Comparison of ENCODE assay signal across 8 mouse cellular contexts in genomic region chr9:72438749-72439148, GRCm38 (mm10). TPM values are rescaled to one million over a fixed set of nuclear protein-coding genes. Genes with fewer than 3 reads are reported as not detected.
DNase-seq lines count a peak whose midpoint lies in the region; ATAC-seq and TF ChIP-seq lines count a peak whose summit lies in the region.

No protein-coding gene starts in this region.

- no peak for ATAC-seq in heart, embryonic 12.5 days (ENCODE audit: insufficient number of reproducible peaks, low FRiP score)
- ATAC-seq in forebrain, embryonic 12.5 days (ENCODE audit: low FRiP score): no peak
- ATAC-seq in liver, embryonic 13.5 days (ENCODE audit: low read depth): no peak

- H3K9me3 ChIP-seq in heart, embryonic 12.5 days (replicated peaks): no peaks in the 10 kb centered on the region
- H3K9me3 ChIP-seq in CH12.LX (replicated peaks; ENCODE audit: low read length): no peaks in the 10 kb centered on the region
- no peaks in the 10 kb centered on the region for H3K9me3 ChIP-seq in forebrain, embryonic 12.5 days
- no peaks in the 10 kb centered on the region for H3K9me3 ChIP-seq in liver, embryonic 13.5 days (replicated peaks)

- no peaks in the 10 kb centered on the region for H3K27me3 ChIP-seq in heart, embryonic 12.5 days (replicated peaks)
- no peaks in the 10 kb centered on the region for H3K27me3 ChIP-seq in CH12.LX (replicated peaks)
- H3K27me3 ChIP-seq in forebrain, embryonic 12.5 days: no peaks in the 10 kb centered on the region
- H3K27me3 ChIP-seq in liver, embryonic 13.5 days: no peaks in the 10 kb centered on the region

- H3K27ac ChIP-seq in heart, embryonic 12.5 days (ENCODE audit: poor library complexity, severe bottlenecking): no peak overlapping the region
- H3K27ac ChIP-seq in CH12.LX (ENCODE audit: insufficient read depth, low read depth): no peak overlapping the region
- H3K27ac ChIP-seq in forebrain, embryonic 12.5 days: 0 out of 2 replicates have a peak overlapping the region, but pooled peaks have one; percentile 42
- peak overlapping the region; percentile 98 for H3K27ac ChIP-seq in liver, embryonic 13.5 days

- no peak for TF ChIP-seq RAD21 in CH12.LX (IDR thresholded peaks at IDR 0.05; ENCODE audit: low read depth, low read length)

- TF ChIP-seq CTCF in CH12.LX (conservative IDR thresholded peaks at IDR 0.05 in 1 of 2, IDR thresholded peaks at IDR 0.05 in 1 of 2; ENCODE audit: low read depth in 2 of 2, low read length in 2 of 2): no peak

- peak overlapping the region; percentile 90 for H3K4me2 ChIP-seq in heart, embryonic 12.5 days
- peak overlapping the region; percentile 98; the same call in 1 of the 2 replicates for H3K4me2 ChIP-seq in CH12.LX (ENCODE audit: insufficient read depth, low read depth, poor library complexity, severe bottlenecking)
- peak overlapping the region; percentile 87 for H3K4me2 ChIP-seq in forebrain, embryonic 12.5 days
- H3K4me2 ChIP-seq in liver, embryonic 13.5 days: peak overlapping the region; percentile 89

- TF ChIP-seq EP300 in CH12.LX (IDR thresholded peaks at IDR 0.05; ENCODE audit: low read length): peak; percentile 29; the same call in 1 of the 2 replicates

- H3K4me1 ChIP-seq in heart, embryonic 12.5 days (replicated peaks): peaks cover 16% of the 10 kb centered on the region
- peaks cover 3 to 51% of the 10 kb centered on the region in 2 experiments; a peak in 3 of 4 replicates for H3K4me1 ChIP-seq in CH12.LX (ENCODE audit: control insufficient read depth in 1 of 2, insufficient read depth in 2 of 2)
- peaks cover 11% of the 10 kb centered on the region for H3K4me1 ChIP-seq in forebrain, embryonic 12.5 days
- peaks cover 68% of the 10 kb centered on the region for H3K4me1 ChIP-seq in liver, embryonic 13.5 days (replicated peaks)

- peaks cover 23% of the 10 kb centered on the region for H3K79me2 ChIP-seq in CH12.LX (replicated peaks; ENCODE audit: control insufficient read depth, extremely low read depth, insufficient read depth, poor library complexity, severe bottlenecking)

- no peak for DNase-seq in heart, adult 8-10 months (ENCODE audit: low spot score)
- DNase-seq in CH12.LX (ENCODE audit: extremely low read depth): no peak
- no peak for DNase-seq in liver, embryonic 13.5 days
- DNase-seq in layer of hippocampus, adult 11-12 months (ENCODE audit: low spot score): no peak
- no peak for DNase-seq in frontal cortex, postnatal 25 days (ENCODE audit: low spot score in 2 of 2)
- DNase-seq in testis, postnatal 10 days (ENCODE audit: low spot score): no peak

- in situ Hi-C loops in CH12.LX (cut with MboI; ENCODE audit: low pct_ligation_motif_present, low pct_unique_long_range_greater_than_20kb, low sequenced_read_pairs): no loop called here

- dilution Hi-C loops in CH12.LX (cut with MboI; ENCODE audit: extremely low pct_ligation_motif_present, extremely low pct_unique_long_range_greater_than_20kb, low sequenced_read_pairs): no loop called here

- peak overlapping the region; percentile 57 for H3K4me3 ChIP-seq in heart, embryonic 12.5 days
- peak overlapping the region; percentile 54 to 70 (median 70) for H3K4me3 ChIP-seq in CH12.LX (replicated peaks in 1 of 3; ENCODE audit: low read depth in 2 of 3, low read length in 2 of 3, poor library complexity in 1 of 3)
- peak overlapping the region; percentile 68 for H3K4me3 ChIP-seq in forebrain, embryonic 12.5 days (replicated peaks)
- H3K4me3 ChIP-seq in liver, embryonic 13.5 days (replicated peaks): peak overlapping the region; percentile 82

- peak overlapping the region; percentile 57; the same call in 1 of the 2 replicates for H3K9ac ChIP-seq in heart, embryonic 12.5 days
- peak overlapping the region; percentile 67 for H3K9ac ChIP-seq in CH12.LX (ENCODE audit: insufficient read depth, low read depth)
- peak overlapping the region; percentile 66 for H3K9ac ChIP-seq in forebrain, embryonic 12.5 days
- H3K9ac ChIP-seq in liver, embryonic 13.5 days: peak overlapping the region; percentile 86

- peaks cover 5% of the 10 kb centered on the region; the same call in 1 of the 2 replicates for H3K36me3 ChIP-seq in heart, embryonic 12.5 days
- peaks cover 3 to 27% of the 10 kb centered on the region in 2 experiments for H3K36me3 ChIP-seq in CH12.LX (replicated peaks in 1 of 2; ENCODE audit: control insufficient read depth in 1 of 2, insufficient read depth in 1 of 2, low read length in 1 of 2)
- H3K36me3 ChIP-seq in forebrain, embryonic 12.5 days (replicated peaks): peaks cover 6% of the 10 kb centered on the region; the same call in 1 of the 2 replicates
- H3K36me3 ChIP-seq in liver, embryonic 13.5 days: peaks cover 15% of the 10 kb centered on the region

- no peak for TF ChIP-seq POLR2A in CH12.LX (IDR thresholded peaks at IDR 0.05; ENCODE audit: low read depth, low read length)

- 2% methylated on average over 9 of the region's 9 CpGs for WGBS in heart, embryonic 12.5 days
- 3% methylated on average over 9 of the region's 9 CpGs for WGBS in forebrain, embryonic 12.5 days
- WGBS in liver, embryonic 13.5 days (ENCODE audit: insufficient replicate concordance): 3% methylated on average over 9 of the region's 9 CpGs

TF ChIP-seq in CH12.LX, 34 proteins besides CTCF, POLR2A, EP300 and RAD21:
- TF ChIP-seq ZKSCAN1 (IDR thresholded peaks at IDR 0.05; ENCODE audit: borderline replicate concordance, low read depth, low read length) (no peak), USF1 (IDR thresholded peaks at IDR 0.05; ENCODE audit: low read depth, low read length) (no peak), MXI1 (IDR thresholded peaks at IDR 0.05; ENCODE audit: low read depth, low read length) (no peak), ETS1 (conservative IDR thresholded peaks at IDR 0.05; ENCODE audit: low read depth, low read length) (0 out of 2 replicates have a peak, but pooled peaks have one; percentile 3), GABPA (IDR thresholded peaks at IDR 0.05; ENCODE audit: insufficient replicate concordance, low read depth, low read length) (no peak), CHD1 (IDR thresholded peaks at IDR 0.05; ENCODE audit: low read depth, low read length) (peak; percentile 93), PAX5 (IDR thresholded peaks at IDR 0.05; ENCODE audit: low read length) (no peak), MYC (IDR thresholded peaks at IDR 0.05; ENCODE audit: low read depth, low read length) (0 out of 2 replicates have a peak, but pooled peaks have one; percentile 5), MAX (IDR thresholded peaks at IDR 0.05; ENCODE audit: low read length) (peak; percentile 38; the same call in 1 of the 2 replicates), MAFK (IDR thresholded peaks at IDR 0.05; ENCODE audit: insufficient replicate concordance, low read length) (no peak), NELFE (IDR thresholded peaks at IDR 0.05; ENCODE audit: low read depth, low read length) (no peak), SMC3 (IDR thresholded peaks at IDR 0.05; ENCODE audit: low read depth, low read length) (no peak), SIN3A (IDR thresholded peaks at IDR 0.05; ENCODE audit: low read length) (0 out of 2 replicates have a peak, but pooled peaks have one; percentile 32), ZNF384 (IDR thresholded peaks at IDR 0.05; ENCODE audit: low read depth, low read length) (peak; percentile 81)
TF ChIP-seq in CH12.LX: peak in this region for 6.

RNA-seq across cellular contexts. Expression of gene Mns1, which starts 0.9 kb away (rescaled TPM):
- polyA plus RNA-seq in heart, embryonic 12.5 days (2016; fragmentation: Nextera tagmentation; extraction: Ambion mirVana): 19.2 and 19.9 TPM in 2 replicates
- under 1 TPM in 3 of 4 experiments, not detected in 1; 0.12 to 0.22 (median 0.14) TPM for total RNA-seq in heart, adult 8-10 months (2022)
- total RNA-seq in CH12.LX (2012; rRNA removed) (19.4 and 32.2 TPM in 2 replicates), CH12.LX (2014; rRNA removed) (16.7 and 19.8 TPM in 2 replicates)
- polyA plus RNA-seq in CH12.LX (2012; ENCODE audit: insufficient read length, low read depth): 66.0 and 87.7 TPM in 2 replicates
- 44.7 and 51.6 TPM in 2 replicates for polyA plus RNA-seq in forebrain, embryonic 12.5 days (2016; fragmentation: Nextera tagmentation; extraction: Ambion mirVana)
- 101 and 144 TPM in 2 replicates for polyA plus RNA-seq in liver, embryonic 13.5 days (2015; fragmentation: Nextera tagmentation; extraction: Ambion mirVana)

RNA-seq across cellular contexts. Expression of gene Tex9, which starts 53.3 kb away (rescaled TPM):
- 18.8 and 19.3 TPM in 2 replicates for polyA plus RNA-seq in heart, embryonic 12.5 days (2016; fragmentation: Nextera tagmentation; extraction: Ambion mirVana)
- 1 to 10 TPM; 2.0 to 2.6 (median 2.4) TPM for total RNA-seq in heart, adult 8-10 months (2022)
- total RNA-seq in CH12.LX (2012; rRNA removed) (12.7 and 16.7 TPM in 2 replicates), CH12.LX (2014; rRNA removed) (12.1 and 17.0 TPM in 2 replicates)
- 27.4 and 29.2 TPM in 2 replicates for polyA plus RNA-seq in CH12.LX (2012; ENCODE audit: insufficient read length, low read depth)
- 77.6 and 80.9 TPM in 2 replicates for polyA plus RNA-seq in forebrain, embryonic 12.5 days (2016; fragmentation: Nextera tagmentation; extraction: Ambion mirVana)
- 6.2 and 8.1 TPM in 2 replicates for polyA plus RNA-seq in liver, embryonic 13.5 days (2015; fragmentation: Nextera tagmentation; extraction: Ambion mirVana)

Comparison
In these comparisons a context has a peak if more than half of its experiments do, and no peak if none do; other contexts are left out.
1. H3K27ac ChIP-seq: peak in forebrain, embryonic 12.5 days (single experiment) and liver, embryonic 13.5 days (single experiment); none in heart, embryonic 12.5 days (single experiment) and CH12.LX (single experiment).
2. Peak in every context shown above with its lines, with median percentiles within 50 percentile points of each other: H3K4me2 ChIP-seq, H3K4me3 ChIP-seq and H3K9ac ChIP-seq.